Mouse (Mus musculus) lung, embryonic 14.5 days (tissue): Measurements from ENCODE around the gene Sidt1. TPM values are rescaled to one million over a fixed set of nuclear protein-coding genes. Genes with fewer than 3 reads are reported as not detected.

Experiments
- ATAC-seq: fragments of 200-750 bp; cut with Nextera tagmentation; 2 replicates; pipeline ENCODE4 v1.8.0; 2017; ENCODE audit warnings: mild to moderate bottlenecking, moderate TSS enrichment, moderate library complexity; ENCODE audit not compliant: insufficient read depth
- DNase-seq: peaks from one replicate; pipeline ENCODE4 v3.0.0-alpha.2; 2015
- H3K27ac ChIP-seq: fragments of 300-500 bp; sonication (generic); 2 replicates; pipeline ENCODE4 v1.5.1; 2014; ENCODE audit warnings: low read depth, mild to moderate bottlenecking, moderate library complexity
- H3K27me3 ChIP-seq: fragments of 300-500 bp; sonication (generic); 2 replicates; pipeline ENCODE4 v1.6.1; 2014; ENCODE audit warnings: low read length, control low read depth; ENCODE audit not compliant: insufficient read depth
- H3K36me3 ChIP-seq: fragments of 300-500 bp; sonication (generic); 2 replicates; pipeline ENCODE4 v1.6.1; 2014; ENCODE audit warnings: control low read depth; ENCODE audit not compliant: insufficient read depth
- H3K4me1 ChIP-seq: fragments of 300-500 bp; sonication (generic); 2 replicates; pipeline ENCODE4 v1.6.1; 2014; ENCODE audit warnings: antibody characterized with exemption, control low read depth; ENCODE audit not compliant: insufficient read depth
- H3K4me2 ChIP-seq: fragments of 300-500 bp; sonication (generic); 2 replicates; pipeline ENCODE4 v1.6.1; 2014; ENCODE audit warnings: mild to moderate bottlenecking
- H3K4me3 ChIP-seq: fragments of 300-500 bp; sonication (generic); 2 replicates; pipeline ENCODE4 v1.5.1; 2014; ENCODE audit warnings: low read depth, low read length
- H3K9ac ChIP-seq: fragments of 300-500 bp; sonication (generic); 2 replicates; pipeline ENCODE4 v1.6.1; 2014
- H3K9me3 ChIP-seq: fragments of 300-500 bp; sonication (generic); 2 replicates; pipeline ENCODE4 v1.6.1; 2016; ENCODE audit warnings: low read depth, low read length, control low read depth
- CTCF ChIP-seq: IDR thresholded peaks from 2 replicates; pipeline ENCODE4 v1.5.1; 2016; ENCODE audit warnings: antibody characterized with exemption, low read depth
- WGBS: fragments of 180-500 bp; shearing (Covaris S2); extraction: QIAGEN DNeasy Blood & Tissue Kit; methylation state at CpG from one replicate; pipeline ENCODE4 v1.1.7; 2014; 5-methylcytosine and 5-hydroxymethylcytosine counted together
- polyA plus RNA-seq: library from polyadenylated mRNA; unstranded; fragments of >200 nt; fragmentation: Nextera tagmentation; extraction: Ambion mirVana; gene quantifications from 2 replicates; pipeline ENCODE4 v1.2.1, GENCODE M21; 2014

The Sidt1 gene
- polyA plus RNA-seq, 1 experiment from 2014 or later, result 0.20 TPM

DNA sequence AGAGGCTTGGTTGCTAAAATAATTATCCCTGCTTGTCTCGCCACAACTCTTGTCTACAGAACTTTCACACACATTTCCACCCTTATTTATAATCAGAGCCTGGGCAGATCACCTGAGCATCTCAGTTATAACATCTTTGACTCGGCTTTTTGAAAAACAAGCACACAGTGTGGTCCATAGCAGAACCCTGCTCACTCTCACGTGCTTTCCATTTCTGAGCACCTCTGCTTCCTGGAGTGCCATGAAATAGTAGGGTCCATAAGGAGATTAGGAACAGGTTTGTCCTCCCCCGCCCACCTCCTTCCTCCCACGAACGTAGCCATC lies 1.4 kb downstream of the Sidt1 start:
- Histone ChIP-seq H3K9me3 (no peaks in the 10 kb centered on the region), H3K27me3 (peaks cover 13% of the 10 kb centered on the region; the same call in 1 of the 2 replicates), H3K27ac (no peak overlapping the region), H3K4me2 (peak overlapping the region; percentile 100), H3K9ac (peak overlapping the region; percentile 66; the same call in 1 of the 2 replicates), H3K36me3 (no peaks in the 10 kb centered on the region), H3K4me3 (peak overlapping the region; percentile 58), H3K4me1 (no peaks in the 10 kb centered on the region)
- DNase-seq, result no peak
- ATAC-seq, result no peak
- 14% methylated on average over 6 of the region's 6 CpGs for WGBS
- no peak for TF ChIP-seq CTCF

DNA sequence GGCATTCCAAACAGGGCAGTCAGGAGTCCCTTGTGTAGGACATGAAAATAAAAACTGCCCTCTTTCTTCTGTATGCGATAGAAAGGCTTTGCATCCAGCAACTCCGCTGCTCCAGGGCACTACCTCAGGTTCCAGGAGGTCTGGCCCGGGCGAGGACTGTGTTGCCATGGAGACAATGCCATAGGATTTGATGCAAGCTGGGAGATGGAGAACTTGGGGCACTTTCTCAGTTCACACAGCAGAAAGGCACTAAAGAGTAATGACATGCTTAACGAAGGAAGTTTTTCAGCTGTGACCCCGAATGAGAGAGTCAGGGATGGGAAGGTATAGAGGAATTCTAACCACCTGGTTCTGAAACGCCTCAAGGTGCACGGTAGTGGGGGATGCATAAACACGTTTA lies 1.8 kb downstream of the Sidt1 start:
- no peak for TF ChIP-seq CTCF
- no peak overlapping the region for H3K4me2 ChIP-seq
- no peaks in the 10 kb centered on the region for H3K9me3 ChIP-seq
- no peak overlapping the region for H3K4me3 ChIP-seq
- DNase-seq (peak; percentile 15), ATAC-seq (no peak)
- WGBS, result 28% methylated on average over 9 of the region's 9 CpGs
- H3K27ac ChIP-seq, result no peak overlapping the region
- H3K27me3 ChIP-seq, result peaks cover 13% of the 10 kb centered on the region; the same call in 1 of the 2 replicates
- H3K9ac ChIP-seq, result no peak overlapping the region
- H3K4me1 ChIP-seq, result no peaks in the 10 kb centered on the region
- H3K36me3 ChIP-seq, result no peaks in the 10 kb centered on the region

DNA sequence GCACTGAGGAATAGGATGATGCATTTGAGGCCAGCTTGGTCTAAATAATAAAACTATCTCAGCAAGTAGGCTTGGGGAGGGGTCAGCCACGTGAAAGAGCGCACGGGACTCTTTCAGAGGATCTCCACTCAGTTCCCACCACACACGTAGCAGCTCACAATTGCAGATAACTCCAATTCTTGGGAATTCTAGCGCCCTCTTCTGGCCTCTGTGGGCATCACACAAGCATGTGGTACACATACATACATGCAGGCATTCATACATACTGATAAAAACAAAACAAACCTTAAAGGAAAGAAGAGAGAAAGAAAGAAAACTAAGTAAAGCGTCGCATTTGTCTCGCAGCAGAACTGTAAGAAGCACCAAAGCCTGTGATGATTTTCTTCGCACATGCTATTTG lies 2.3 kb downstream of the Sidt1 start:
- H3K27ac ChIP-seq, result no peak overlapping the region
- H3K36me3 ChIP-seq, result no peaks in the 10 kb centered on the region
- DNase-seq (no peak), ATAC-seq (no peak)
- TF ChIP-seq CTCF, result 0 out of 2 replicates have a peak, but pooled peaks have one; percentile 6
- H3K9ac ChIP-seq, result no peak overlapping the region
- H3K4me3 ChIP-seq, result no peak overlapping the region
- no peaks in the 10 kb centered on the region for H3K9me3 ChIP-seq
- peaks cover 13% of the 10 kb centered on the region; the same call in 1 of the 2 replicates for H3K27me3 ChIP-seq
- WGBS, result 79% methylated on average over 9 of the region's 9 CpGs
- H3K4me2 ChIP-seq, result no peak overlapping the region
- no peaks in the 10 kb centered on the region for H3K4me1 ChIP-seq

DNA sequence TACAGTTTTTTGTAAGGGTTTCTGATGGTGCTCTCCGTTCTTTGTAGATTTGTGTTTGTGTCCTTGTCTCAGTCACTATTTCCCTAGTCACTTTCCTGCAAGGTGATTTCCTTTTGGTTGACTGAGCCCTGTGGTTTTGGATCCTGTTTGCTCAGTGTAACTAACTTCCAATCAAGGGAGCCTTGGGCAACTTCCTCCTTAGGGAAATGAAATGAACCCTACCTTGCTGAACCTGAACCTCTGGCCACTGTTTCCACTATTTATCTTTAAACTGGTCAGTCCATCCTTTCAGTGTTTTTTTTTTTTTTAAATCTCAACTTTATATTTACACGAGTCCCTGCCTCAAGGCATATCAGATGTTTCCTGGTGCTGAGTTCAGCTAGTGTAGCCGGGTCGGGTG lies 4.4 kb downstream of the Sidt1 start:
- no peak for TF ChIP-seq CTCF
- Histone ChIP-seq H3K27me3 (peaks cover 13% of the 10 kb centered on the region; the same call in 1 of the 2 replicates), H3K4me2 (no peak overlapping the region), H3K4me1 (no peaks in the 10 kb centered on the region), H3K4me3 (no peak overlapping the region), H3K9ac (no peak overlapping the region), H3K27ac (no peak overlapping the region), H3K9me3 (no peaks in the 10 kb centered on the region), H3K36me3 (no peaks in the 10 kb centered on the region)
- WGBS, result 55% methylated on average over 4 of the region's 4 CpGs
- ATAC-seq (no peak), DNase-seq (no peak)

DNA sequence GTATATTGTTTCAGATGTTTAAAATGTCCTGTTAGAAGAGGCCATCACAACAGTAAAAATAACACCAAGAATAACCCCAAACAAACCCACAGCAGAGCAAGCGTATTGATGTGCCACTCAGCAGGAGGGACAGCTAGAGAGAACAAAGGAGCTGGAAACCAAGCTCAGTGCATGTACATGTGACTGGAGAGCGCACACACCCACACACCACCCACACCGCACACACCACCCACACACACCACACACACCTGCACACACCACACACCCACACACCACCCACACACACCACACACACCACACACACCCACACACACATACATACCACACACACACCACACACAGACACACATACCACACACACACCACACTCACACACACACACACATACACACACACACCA lies 12.8 kb downstream of the Sidt1 start:
- no peak overlapping the region for H3K9ac ChIP-seq
- H3K27me3 ChIP-seq, result no peaks in the 10 kb centered on the region
- H3K36me3 ChIP-seq, result no peaks in the 10 kb centered on the region
- H3K27ac ChIP-seq, result no peak overlapping the region
- ATAC-seq (no peak), DNase-seq (no peak)
- TF ChIP-seq CTCF, result no peak
- WGBS, result 72% methylated on average over 3 of the region's 3 CpGs
- H3K4me3 ChIP-seq, result no peak overlapping the region
- no peaks in the 10 kb centered on the region for H3K4me1 ChIP-seq
- no peak overlapping the region for H3K4me2 ChIP-seq
- H3K9me3 ChIP-seq, result no peaks in the 10 kb centered on the region

DNA sequence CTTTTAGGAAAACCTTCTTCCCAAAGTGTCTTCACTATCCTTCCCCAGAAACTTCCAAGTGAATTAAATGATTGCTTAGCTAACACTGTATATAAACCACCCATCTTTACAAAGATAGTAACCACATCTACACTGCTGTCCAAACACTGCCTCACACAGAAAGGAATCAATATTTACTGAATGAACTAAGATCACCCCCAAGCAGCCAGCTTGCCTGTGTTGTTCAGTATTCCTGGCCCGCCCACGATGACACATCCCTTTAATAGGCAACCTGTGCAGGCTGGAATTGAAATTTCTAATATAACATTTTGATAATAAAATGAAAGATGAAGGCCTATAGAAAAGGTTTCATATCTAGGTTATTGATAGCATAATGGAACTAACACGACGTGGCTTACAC lies 16.6 kb downstream of the Sidt1 start:
- no peak overlapping the region for H3K4me2 ChIP-seq
- H3K27ac ChIP-seq, result no peak overlapping the region
- no peaks in the 10 kb centered on the region for H3K36me3 ChIP-seq
- DNase-seq, result no peak
- WGBS, result 81% methylated on average over 4 of the region's 4 CpGs
- no peak for TF ChIP-seq CTCF
- H3K9ac ChIP-seq, result no peak overlapping the region
- no peak for ATAC-seq
- H3K9me3 ChIP-seq, result no peaks in the 10 kb centered on the region
- H3K4me3 ChIP-seq, result no peak overlapping the region
- H3K27me3 ChIP-seq, result no peaks in the 10 kb centered on the region
- no peaks in the 10 kb centered on the region for H3K4me1 ChIP-seq

DNA sequence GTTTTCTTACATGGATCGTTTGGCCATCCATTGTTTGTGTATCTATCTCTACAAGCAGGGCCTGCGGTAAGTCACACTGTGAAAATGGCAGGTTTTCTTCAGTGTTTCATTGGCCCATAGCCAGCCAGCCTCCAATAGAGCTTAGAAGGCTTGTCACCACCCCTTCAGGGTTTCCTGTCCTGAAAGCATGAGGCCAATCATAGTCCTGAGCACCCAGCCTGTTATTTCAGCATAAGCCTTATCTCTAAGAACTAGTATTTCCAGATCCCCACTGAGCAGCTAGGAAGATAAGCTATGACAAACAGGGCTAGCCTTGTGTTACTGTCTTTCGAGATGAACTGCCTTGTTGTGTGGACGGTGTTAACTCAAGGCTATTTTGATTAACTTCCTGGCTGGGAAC lies 19.6 kb downstream of the Sidt1 start:
- ATAC-seq, result no peak
- WGBS, result 54% methylated on average over 4 of the region's 4 CpGs
- Histone ChIP-seq H3K9ac (no peak overlapping the region), H3K27ac (no peak overlapping the region), H3K4me3 (no peak overlapping the region), H3K4me2 (no peak overlapping the region), H3K27me3 (no peaks in the 10 kb centered on the region), H3K36me3 (no peaks in the 10 kb centered on the region), H3K9me3 (no peaks in the 10 kb centered on the region), H3K4me1 (no peaks in the 10 kb centered on the region)
- peak; percentile 26 for DNase-seq
- no peak for TF ChIP-seq CTCF

DNA sequence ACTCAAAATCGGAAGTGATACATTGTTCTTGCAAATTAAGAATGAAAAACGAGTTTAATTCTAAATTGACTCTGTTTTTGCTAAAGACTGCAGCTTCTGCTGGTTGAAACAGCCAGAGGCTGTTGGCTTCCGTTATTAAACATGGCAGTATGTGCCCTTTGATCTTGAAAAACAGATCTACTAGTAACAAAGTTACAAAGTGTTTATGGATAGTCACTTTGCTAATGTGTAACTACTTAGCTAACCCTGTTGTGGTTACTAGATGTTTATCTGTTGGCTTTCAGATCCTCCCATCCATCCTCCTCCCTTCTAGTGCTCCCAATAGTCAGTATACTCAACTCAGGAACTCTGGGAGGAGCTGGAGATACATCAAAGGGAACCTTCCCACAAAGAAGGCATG lies 27.4 kb downstream of the Sidt1 start:
- no peaks in the 10 kb centered on the region for H3K36me3 ChIP-seq
- no peak overlapping the region for H3K4me2 ChIP-seq
- no peak overlapping the region for H3K9ac ChIP-seq
- H3K4me1 ChIP-seq, result no peaks in the 10 kb centered on the region
- no peak overlapping the region for H3K4me3 ChIP-seq
- 47% methylated on average over 3 of the region's 3 CpGs for WGBS
- H3K9me3 ChIP-seq, result no peaks in the 10 kb centered on the region
- no peaks in the 10 kb centered on the region for H3K27me3 ChIP-seq
- ATAC-seq, result no peak
- TF ChIP-seq CTCF, result no peak
- DNase-seq, result no peak
- H3K27ac ChIP-seq, result no peak overlapping the region
